Mouse (Mus musculus): ENCODE data around the gene Krtap17-1.

Gene Krtap17-1

GRCm38 (mm10) chr11:99993620-99994383, at the start of gene Krtap17-1:
Krtap17-1 (minus strand) TSS chr11:99993994.
- DNase-seq (ENCODE audit: low spot score in 2 of 2), result no peak

GRCm38 (mm10) chr11:100041454-100041853, 47.7 kb upstream of the Krtap17-1 start, which contains the start of gene Krt34:
Krt34 (minus strand) TSS chr11:100041554.
- no peak for DNase-seq (ENCODE audit: low spot score in 2 of 2)

GRCm38 (mm10) chr11:100029768-100030167, 36.0 kb upstream of the Krtap17-1 start, which contains the start of gene Krt33b:
Krt33b (minus strand) TSS chr11:100029868.
- DNase-seq (ENCODE audit: low spot score in 2 of 2), result no peak

GRCm38 (mm10) chr11:100021438-100021837, 27.6 kb upstream of the Krtap17-1 start:
- DNase-seq (ENCODE audit: low spot score in 2 of 2), result no peak

GRCm38 (mm10) chr11:100019466-100019865, 25.7 kb upstream of the Krtap17-1 start:
- no peak for DNase-seq (ENCODE audit: low spot score in 2 of 2)

GRCm38 (mm10) chr11:100016112-100016511, 22.3 kb upstream of the Krtap17-1 start, which contains the start of gene Krt33a:
Krt33a (minus strand) TSS chr11:100016212.
- no peak for DNase-seq (ENCODE audit: low spot score in 2 of 2)

GRCm38 (mm10) chr11:100013691-100014171, 19.9 kb upstream of the Krtap17-1 start:
- DNase-seq (ENCODE audit: low spot score in 2 of 2), result no peak

- no peak for DNase-seq (ENCODE audit: low spot score in 2 of 2)
Observed at GRCm38 (mm10) chr11:100010682-100011081, 16.9 kb upstream of the Krtap17-1 start.

GRCm38 (mm10) chr11:100008336-100008735, 14.5 kb upstream of the Krtap17-1 start:
- DNase-seq (ENCODE audit: low spot score in 2 of 2), result no peak

- DNase-seq (ENCODE audit: low spot score in 2 of 2), result no peak
Observed at GRCm38 (mm10) chr11:100006624-100007023, 12.8 kb upstream of the Krtap17-1 start.

- DNase-seq (ENCODE audit: low spot score in 2 of 2), result no peak
Observed at GRCm38 (mm10) chr11:100005905-100006304, 12.1 kb upstream of the Krtap17-1 start.

GRCm38 (mm10) chr11:100004846-100005245, 11.1 kb upstream of the Krtap17-1 start:
- no peak for DNase-seq (ENCODE audit: low spot score in 2 of 2)

GRCm38 (mm10) chr11:99999091-99999490, 5.3 kb upstream of the Krtap17-1 start:
- DNase-seq (ENCODE audit: low spot score in 2 of 2), result no peak

GRCm38 (mm10) chr11:99994384-99994661, 529 bp upstream of the Krtap17-1 start:
- DNase-seq (ENCODE audit: low spot score in 2 of 2), result no peak

GRCm38 (mm10) chr11:99990571-99990970, 3.2 kb downstream of the Krtap17-1 start:
- DNase-seq (ENCODE audit: low spot score in 2 of 2), result no peak

- no peak for DNase-seq (ENCODE audit: low spot score in 2 of 2)
Observed at GRCm38 (mm10) chr11:99989881-99990405, 3.9 kb downstream of the Krtap17-1 start.

- DNase-seq (ENCODE audit: low spot score in 2 of 2), result no peak
Observed at GRCm38 (mm10) chr11:99988530-99988929, 5.3 kb downstream of the Krtap17-1 start.

- DNase-seq (ENCODE audit: low spot score in 2 of 2), result no peak
Observed at GRCm38 (mm10) chr11:99986180-99986647, 7.6 kb downstream of the Krtap17-1 start, which contains the start of gene Krtap16-1. Krtap16-1 (minus strand) TSS chr11:99986597.

GRCm38 (mm10) chr11:99985291-99986092, 8.3 kb downstream of the Krtap17-1 start:
- DNase-seq (ENCODE audit: low spot score in 2 of 2), result peak in 1 of 2 experiments; percentile 4

- DNase-seq (ENCODE audit: low spot score in 2 of 2), result no peak
Observed at GRCm38 (mm10) chr11:99983442-99983841, 10.4 kb downstream of the Krtap17-1 start.

GRCm38 (mm10) chr11:99982731-99983130, 11.1 kb downstream of the Krtap17-1 start:
- no peak for DNase-seq (ENCODE audit: low spot score in 2 of 2)

GRCm38 (mm10) chr11:99978953-99979352, 14.8 kb downstream of the Krtap17-1 start, which contains the start of gene Krtap29-1:
Krtap29-1 (minus strand) TSS chr11:99979053.
- DNase-seq (ENCODE audit: low spot score in 2 of 2), result no peak
